Mouse (Mus musculus) forebrain, embryonic 12.5 days (tissue): ENCODE data around the gene Carnmt1. TPM values are rescaled to one million over a fixed set of nuclear protein-coding genes. Genes with fewer than 3 reads are reported as not detected.

Experiments
- ATAC-seq: fragments of 200-750 bp; cut with Nextera tagmentation; 2 replicates; pipeline ENCODE4 v1.8.0; 2017; ENCODE audit warnings: moderate TSS enrichment; ENCODE audit not compliant: low FRiP score
- H3K27ac ChIP-seq: fragments of 300-500 bp; sonication (generic); 2 replicates; pipeline ENCODE4 v1.5.1; 2016; ENCODE audit warnings: mild to moderate bottlenecking
- H3K27me3 ChIP-seq: fragments of 300-500 bp; sonication (generic); 2 replicates; pipeline ENCODE4 v1.6.1; 2016; ENCODE audit warnings: mild to moderate bottlenecking
- H3K36me3 ChIP-seq: fragments of 300-500 bp; sonication (generic); replicated peaks from 2 replicates; pipeline ENCODE4 v1.6.1; 2016; ENCODE audit warnings: mild to moderate bottlenecking
- H3K4me1 ChIP-seq: fragments of 300-500 bp; sonication (generic); 2 replicates; pipeline ENCODE4 v1.6.1; 2016
- H3K4me2 ChIP-seq: fragments of 300-500 bp; sonication (generic); 2 replicates; pipeline ENCODE4 v1.6.1; 2016; ENCODE audit warnings: mild to moderate bottlenecking, moderate library complexity
- H3K4me3 ChIP-seq: fragments of 300-500 bp; sonication (generic); replicated peaks from 2 replicates; pipeline ENCODE4 v1.5.1; 2016; ENCODE audit warnings: mild to moderate bottlenecking
- H3K9ac ChIP-seq: fragments of 300-500 bp; sonication (generic); 2 replicates; pipeline ENCODE4 v1.6.1; 2016; ENCODE audit warnings: mild to moderate bottlenecking
- H3K9me3 ChIP-seq: fragments of 300-500 bp; sonication (generic); 2 replicates; pipeline ENCODE4 v1.6.1; 2016
- WGBS: fragments of 180-500 bp; shearing (Covaris S2); methylation state at CpG from one replicate; pipeline ENCODE4 v1.1.7; 2016; 5-methylcytosine and 5-hydroxymethylcytosine counted together
- polyA plus RNA-seq: library from polyadenylated mRNA; unstranded; fragments of >200 nt; fragmentation: Nextera tagmentation; extraction: Ambion mirVana; gene quantifications from 2 replicates; pipeline ENCODE4 v1.2.1, GENCODE M21; 2016

Carnmt1 gene
- polyA plus RNA-seq, 1 experiment from 2014 or later = 27.9 TPM

DNA sequence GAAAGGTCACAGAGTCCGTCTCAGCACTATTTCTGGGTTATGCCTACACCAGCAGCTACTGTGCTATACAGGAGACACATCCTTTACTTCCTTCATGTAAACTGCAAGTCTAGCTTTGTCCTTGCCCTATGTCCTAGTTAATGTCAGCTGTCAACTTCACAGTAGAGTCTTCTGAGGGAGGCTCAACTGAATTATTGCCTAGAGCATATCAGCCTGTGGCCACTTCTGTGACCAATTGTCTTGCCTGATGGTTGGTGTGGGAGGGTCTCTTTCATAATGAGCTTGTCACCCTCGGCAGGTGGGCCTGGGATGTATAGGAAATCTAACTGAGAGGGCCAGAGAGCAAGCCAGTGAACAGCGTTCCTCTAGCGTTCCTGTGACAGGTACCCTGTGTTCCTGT, 27.2 kb upstream of the Carnmt1 start:
- no peaks in the 10 kb centered on the region for H3K4me1 ChIP-seq
- no peaks in the 10 kb centered on the region for H3K36me3 ChIP-seq
- H3K9ac ChIP-seq = no peak overlapping the region
- 55% methylated on average over 4 of the region's 4 CpGs for WGBS
- no peak overlapping the region for H3K4me2 ChIP-seq
- H3K27ac ChIP-seq = no peak overlapping the region
- no peaks in the 10 kb centered on the region for H3K9me3 ChIP-seq
- ATAC-seq = no peak
- no peaks in the 10 kb centered on the region for H3K27me3 ChIP-seq
- no peak overlapping the region for H3K4me3 ChIP-seq

- Histone ChIP-seq H3K9ac (no peak overlapping the region), H3K4me3 (no peak overlapping the region), H3K36me3 (no peaks in the 10 kb centered on the region), H3K27ac (no peak overlapping the region), H3K4me2 (no peak overlapping the region), H3K9me3 (no peaks in the 10 kb centered on the region), H3K4me1 (no peaks in the 10 kb centered on the region), H3K27me3 (no peaks in the 10 kb centered on the region)
- no peak for ATAC-seq
- 87% methylated on average over 6 of the region's 6 CpGs for WGBS
Observed at GRCm38 (mm10) chr19:18644084-18644483, 26.5 kb upstream of the Carnmt1 start.

GRCm38 (mm10) chr19:18646397-18646796, 24.2 kb upstream of the Carnmt1 start:
- H3K4me2 ChIP-seq = no peak overlapping the region
- H3K9ac ChIP-seq = no peak overlapping the region
- H3K9me3 ChIP-seq = no peaks in the 10 kb centered on the region
- H3K27ac ChIP-seq = no peak overlapping the region
- no peaks in the 10 kb centered on the region for H3K36me3 ChIP-seq
- no peak overlapping the region for H3K4me3 ChIP-seq
- 80% methylated on average over 3 of the region's 3 CpGs for WGBS
- H3K27me3 ChIP-seq = no peaks in the 10 kb centered on the region
- no peaks in the 10 kb centered on the region for H3K4me1 ChIP-seq
- no peak for ATAC-seq

DNA sequence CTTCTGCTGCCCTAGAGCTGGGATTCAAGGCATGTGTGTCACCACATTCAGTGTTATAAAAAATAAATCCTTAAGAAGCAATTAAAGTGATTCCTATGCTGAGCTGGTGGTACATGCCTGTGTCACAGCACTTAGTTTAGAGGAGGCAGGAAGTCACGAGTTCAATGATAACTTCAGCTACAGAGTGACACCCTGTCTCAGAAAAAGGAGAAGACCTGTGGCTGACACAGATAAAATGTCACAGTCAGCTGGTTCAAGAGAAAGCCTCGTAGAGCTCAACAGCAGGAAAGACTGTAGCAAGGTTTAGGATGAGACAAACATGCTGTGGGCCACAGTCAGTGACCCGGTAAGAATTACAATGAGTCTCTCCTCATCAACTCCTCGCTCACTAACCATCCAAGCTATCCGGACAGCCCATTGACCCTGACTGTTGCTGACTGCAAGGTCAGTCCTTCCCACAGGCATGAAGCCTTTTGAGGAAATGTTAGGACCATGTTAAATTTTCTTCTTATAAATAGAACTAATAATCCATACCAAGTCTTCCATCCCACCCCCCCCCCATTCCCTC, 23.6 kb upstream of the Carnmt1 start:
- WGBS = 68% methylated on average over 5 of the region's 5 CpGs
- Histone ChIP-seq H3K4me1 (no peaks in the 10 kb centered on the region), H3K4me2 (no peak overlapping the region), H3K36me3 (no peaks in the 10 kb centered on the region), H3K4me3 (no peak overlapping the region), H3K27me3 (no peaks in the 10 kb centered on the region), H3K27ac (no peak overlapping the region), H3K9me3 (no peaks in the 10 kb centered on the region), H3K9ac (no peak overlapping the region)
- ATAC-seq = no peak

- Histone ChIP-seq H3K36me3 (no peaks in the 10 kb centered on the region), H3K9ac (no peak overlapping the region), H3K4me3 (no peak overlapping the region), H3K27ac (no peak overlapping the region), H3K4me2 (no peak overlapping the region), H3K4me1 (no peaks in the 10 kb centered on the region), H3K9me3 (no peaks in the 10 kb centered on the region), H3K27me3 (no peaks in the 10 kb centered on the region)
- no peak for ATAC-seq
- 89% methylated on average over 9 of the region's 9 CpGs for WGBS
Observed at GRCm38 (mm10) chr19:18647775-18648557, 22.6 kb upstream of the Carnmt1 start.

- no peak overlapping the region for H3K9ac ChIP-seq
- WGBS = 87% methylated on average over 6 of the region's 6 CpGs
- no peaks in the 10 kb centered on the region for H3K9me3 ChIP-seq
- H3K4me2 ChIP-seq = no peak overlapping the region
- no peaks in the 10 kb centered on the region for H3K4me1 ChIP-seq
- no peaks in the 10 kb centered on the region for H3K27me3 ChIP-seq
- no peak for ATAC-seq
- H3K27ac ChIP-seq = no peak overlapping the region
- no peak overlapping the region for H3K4me3 ChIP-seq
- no peaks in the 10 kb centered on the region for H3K36me3 ChIP-seq
Observed at GRCm38 (mm10) chr19:18648558-18648945, 22.0 kb upstream of the Carnmt1 start.

DNA sequence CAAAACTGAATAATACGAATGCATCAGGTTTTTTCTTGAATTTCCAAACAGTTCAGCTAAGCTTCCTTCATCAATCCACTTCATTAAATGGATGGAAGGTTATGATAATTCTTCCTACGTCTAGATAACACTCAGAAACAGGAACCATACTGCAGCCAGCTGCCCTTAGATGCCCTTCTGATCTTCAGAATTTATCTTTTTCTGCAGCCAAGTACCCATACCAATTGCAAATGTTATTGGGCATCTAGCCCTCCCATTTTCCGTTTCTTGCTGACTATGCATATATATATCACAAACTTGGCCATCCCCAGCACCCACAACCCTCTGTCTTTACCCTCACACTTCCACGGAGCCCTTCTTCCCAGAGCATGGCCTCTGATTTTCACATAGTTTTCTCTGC, 20.6 kb upstream of the Carnmt1 start:
- no peaks in the 10 kb centered on the region for H3K36me3 ChIP-seq
- no peak for ATAC-seq
- H3K27ac ChIP-seq = no peak overlapping the region
- no peak overlapping the region for H3K9ac ChIP-seq
- H3K4me3 ChIP-seq = no peak overlapping the region
- WGBS = 88% methylated on average over 4 of the region's 4 CpGs
- H3K27me3 ChIP-seq = no peaks in the 10 kb centered on the region
- no peaks in the 10 kb centered on the region for H3K4me1 ChIP-seq
- H3K4me2 ChIP-seq = no peak overlapping the region
- H3K9me3 ChIP-seq = no peaks in the 10 kb centered on the region

DNA sequence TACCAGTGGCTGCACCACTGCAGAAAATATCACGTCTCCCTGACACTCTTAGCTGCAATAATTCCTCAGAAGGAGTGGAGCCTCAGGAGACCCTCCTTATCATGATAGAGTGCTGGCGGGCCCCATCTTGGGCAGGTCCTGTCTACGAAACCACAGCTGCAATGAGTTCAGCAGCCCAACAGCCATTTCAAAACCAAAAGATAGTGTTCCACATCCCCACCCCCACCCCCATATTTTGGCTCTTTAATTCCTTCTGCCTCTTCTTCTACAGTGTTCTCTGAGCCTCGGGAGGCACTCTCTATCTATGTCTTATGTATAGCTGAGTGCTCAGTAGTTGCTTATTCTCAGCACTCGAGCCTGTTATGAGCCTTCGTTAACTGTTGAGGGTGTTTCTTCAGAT, 20.1 kb upstream of the Carnmt1 start:
- Histone ChIP-seq H3K27me3 (no peaks in the 10 kb centered on the region), H3K4me3 (no peak overlapping the region), H3K36me3 (no peaks in the 10 kb centered on the region), H3K9ac (no peak overlapping the region), H3K27ac (no peak overlapping the region), H3K4me1 (no peaks in the 10 kb centered on the region), H3K9me3 (no peaks in the 10 kb centered on the region), H3K4me2 (no peak overlapping the region)
- WGBS = 80% methylated on average over 6 of the region's 6 CpGs
- no peak for ATAC-seq

DNA sequence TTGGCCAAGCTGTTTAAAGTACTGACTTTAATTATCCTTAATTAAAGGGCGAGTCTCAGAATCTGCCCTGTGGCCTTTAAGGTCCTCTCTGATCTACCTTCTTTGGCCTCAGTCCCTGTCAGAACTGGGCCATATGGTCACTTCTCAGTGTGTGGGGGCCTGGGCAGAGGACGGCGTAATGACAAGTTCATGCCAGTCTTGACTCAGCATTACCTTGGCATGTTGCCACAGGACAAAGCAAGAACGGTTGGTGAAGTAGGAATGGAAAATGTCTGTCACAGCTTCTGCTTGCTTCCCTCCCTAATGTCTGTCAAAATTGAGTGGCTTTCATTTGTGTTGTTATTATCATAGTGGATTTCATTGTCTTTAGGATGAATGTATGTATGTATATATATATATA, 18.0 kb upstream of the Carnmt1 start:
- Histone ChIP-seq H3K4me1 (no peaks in the 10 kb centered on the region), H3K9ac (no peak overlapping the region), H3K4me2 (no peak overlapping the region), H3K9me3 (no peaks in the 10 kb centered on the region), H3K4me3 (no peak overlapping the region), H3K27me3 (no peaks in the 10 kb centered on the region), H3K27ac (no peak overlapping the region), H3K36me3 (no peaks in the 10 kb centered on the region)
- no peak for ATAC-seq
- WGBS = 77% methylated on average over 4 of the region's 4 CpGs

DNA sequence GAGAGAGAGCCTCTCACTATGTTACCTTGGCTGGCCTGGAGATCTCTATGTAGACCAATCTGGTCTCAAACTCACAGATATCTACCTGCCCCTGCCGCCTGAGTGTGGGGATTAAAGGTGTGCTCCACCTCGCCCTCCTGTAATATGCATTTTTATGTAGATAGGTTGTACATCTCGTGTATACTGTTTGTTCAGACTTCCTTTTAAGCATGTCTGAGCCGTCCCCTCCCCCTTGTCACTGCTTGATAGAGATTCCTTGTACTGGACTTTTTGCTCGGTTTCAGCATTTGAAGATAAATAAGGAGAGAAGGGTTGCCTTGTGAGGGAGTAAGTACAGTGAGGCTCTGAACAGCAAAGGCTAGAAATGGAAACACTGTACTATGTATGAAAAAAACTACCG, 17.5 kb upstream of the Carnmt1 start:
- Histone ChIP-seq H3K9ac (no peak overlapping the region), H3K4me3 (no peak overlapping the region), H3K27ac (no peak overlapping the region), H3K36me3 (no peaks in the 10 kb centered on the region), H3K4me1 (no peaks in the 10 kb centered on the region), H3K9me3 (no peaks in the 10 kb centered on the region), H3K4me2 (no peak overlapping the region), H3K27me3 (no peaks in the 10 kb centered on the region)
- 83% methylated on average over 6 of the region's 6 CpGs for WGBS
- ATAC-seq = no peak

GRCm38 (mm10) chr19:18654330-18654729, 16.2 kb upstream of the Carnmt1 start:
- Histone ChIP-seq H3K9ac (no peak overlapping the region), H3K27me3 (no peaks in the 10 kb centered on the region), H3K4me3 (no peak overlapping the region), H3K4me2 (no peak overlapping the region), H3K4me1 (no peaks in the 10 kb centered on the region), H3K36me3 (no peaks in the 10 kb centered on the region), H3K9me3 (no peaks in the 10 kb centered on the region), H3K27ac (no peak overlapping the region)
- WGBS = 91% methylated on average over 8 of the region's 8 CpGs
- ATAC-seq = no peak

DNA sequence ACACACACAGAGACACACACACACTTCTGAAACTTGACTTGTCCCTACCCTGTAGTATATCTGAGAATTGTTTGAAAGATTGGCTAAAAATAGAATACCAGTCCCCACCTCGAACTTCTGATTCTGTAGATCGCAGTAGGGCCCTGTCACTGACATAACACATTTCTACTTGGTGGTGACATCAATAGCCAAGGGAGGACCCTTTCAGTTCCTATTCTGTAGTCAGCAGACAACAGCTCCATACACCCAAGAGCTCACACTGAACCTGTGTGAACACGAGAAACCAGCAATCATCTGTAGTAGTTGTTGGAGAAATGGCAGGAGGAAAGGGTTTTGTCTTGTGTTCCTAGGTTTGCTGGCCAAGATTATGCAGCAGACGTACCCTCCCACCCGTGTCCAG, 15.6 kb upstream of the Carnmt1 start:
- Histone ChIP-seq H3K27ac (no peak overlapping the region), H3K9me3 (no peaks in the 10 kb centered on the region), H3K4me2 (no peak overlapping the region), H3K4me3 (no peak overlapping the region), H3K27me3 (no peaks in the 10 kb centered on the region), H3K36me3 (no peaks in the 10 kb centered on the region), H3K4me1 (no peaks in the 10 kb centered on the region), H3K9ac (no peak overlapping the region)
- ATAC-seq = no peak
- 89% methylated on average over 5 of the region's 5 CpGs for WGBS

DNA sequence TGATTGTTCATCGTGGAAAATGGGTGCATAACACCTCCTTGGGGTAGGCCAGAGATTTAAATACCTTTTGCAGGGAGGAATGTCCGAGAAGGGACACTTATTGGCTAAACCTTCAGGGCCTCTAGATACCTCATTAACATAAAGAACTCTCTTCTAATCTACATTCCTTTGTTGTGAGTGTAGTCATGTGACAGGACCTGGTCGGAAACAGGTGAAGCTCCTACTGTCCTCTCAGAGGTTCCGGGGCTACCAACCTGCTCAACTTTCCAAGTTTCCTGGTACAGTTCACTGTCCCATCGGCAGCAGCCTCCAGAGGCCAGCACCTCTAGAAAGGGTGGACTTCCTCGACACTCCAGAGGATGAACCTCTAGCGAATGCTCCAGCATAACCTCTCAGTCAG, 14.6 kb upstream of the Carnmt1 start:
- Histone ChIP-seq H3K4me3 (no peak overlapping the region), H3K4me2 (no peak overlapping the region), H3K9ac (no peak overlapping the region), H3K27me3 (no peaks in the 10 kb centered on the region), H3K36me3 (no peaks in the 10 kb centered on the region), H3K27ac (no peak overlapping the region), H3K4me1 (no peaks in the 10 kb centered on the region), H3K9me3 (no peaks in the 10 kb centered on the region)
- WGBS = 85% methylated on average over 7 of the region's 7 CpGs
- no peak for ATAC-seq
